Mouse (Mus musculus) kidney, adult 9 months (tissue): ENCODE results near the gene Cd4.
"Not testable (repeated sequence)": the region's sequence is repeated elsewhere in the genome, so short reads cannot be mapped to it uniquely, and the experiment has no call there.

ENCODE experiments used
- DNase-seq: peaks from one replicate; pipeline ENCODE4 v3.0.0; 2022

Cd4 gene

GRCm38 (mm10) chr6:124915160-124915941 lies 27.3 kb upstream of the Cd4 start:
- peak; percentile 73 for DNase-seq

GRCm38 (mm10) chr6:124914511-124914910 lies 26.5 kb upstream of the Cd4 start:
- DNase-seq = no peak

- peak; percentile 81 for DNase-seq
Observed at GRCm38 (mm10) chr6:124913721-124914285, 25.8 kb upstream of the Cd4 start.

GRCm38 (mm10) chr6:124913214-124913613 lies 25.2 kb upstream of the Cd4 start:
- no peak for DNase-seq

- DNase-seq = no peak
Observed at GRCm38 (mm10) chr6:124911533-124912218, 23.7 kb upstream of the Cd4 start, which contains the start of gene Lag3. Gene Lag3 (minus strand): TSS chr6:124911705.

- no peak for DNase-seq
Observed at GRCm38 (mm10) chr6:124910032-124910431, 22.0 kb upstream of the Cd4 start.

- no peak for DNase-seq
Observed at GRCm38 (mm10) chr6:124907767-124908166, 19.7 kb upstream of the Cd4 start.

GRCm38 (mm10) chr6:124904991-124905860 lies 17.2 kb upstream of the Cd4 start:
- DNase-seq = no peak

- DNase-seq = peak; percentile 89
Observed at GRCm38 (mm10) chr6:124904161-124904981, 16.4 kb upstream of the Cd4 start.

- DNase-seq = peak; percentile 98
Observed at GRCm38 (mm10) chr6:124903580-124904151, 15.6 kb upstream of the Cd4 start.

- DNase-seq = no peak
Observed at GRCm38 (mm10) chr6:124901851-124902250, 13.8 kb upstream of the Cd4 start.

GRCm38 (mm10) chr6:124900801-124901480 lies 12.9 kb upstream of the Cd4 start:
- no peak for DNase-seq

GRCm38 (mm10) chr6:124900056-124900800 lies 12.2 kb upstream of the Cd4 start:
- DNase-seq = no peak

- no peak for DNase-seq
Observed at GRCm38 (mm10) chr6:124898359-124898758, 10.3 kb upstream of the Cd4 start.

GRCm38 (mm10) chr6:124894113-124894512 lies 6.1 kb upstream of the Cd4 start:
- DNase-seq = not testable (repeated sequence)

GRCm38 (mm10) chr6:124890997-124891396 lies 3.0 kb upstream of the Cd4 start:
- DNase-seq = no peak

- DNase-seq = no peak
Observed at GRCm38 (mm10) chr6:124888555-124889125, 619 bp upstream of the Cd4 start.

GRCm38 (mm10) chr6:124885956-124886381 lies 2.1 kb downstream of the Cd4 start:
- DNase-seq = no peak

- DNase-seq = no peak
Observed at GRCm38 (mm10) chr6:124884714-124885500, 3.1 kb downstream of the Cd4 start.
